Comparison of ENCODE assay signal across 8 mouse cellular contexts in the genomic region with DNA sequence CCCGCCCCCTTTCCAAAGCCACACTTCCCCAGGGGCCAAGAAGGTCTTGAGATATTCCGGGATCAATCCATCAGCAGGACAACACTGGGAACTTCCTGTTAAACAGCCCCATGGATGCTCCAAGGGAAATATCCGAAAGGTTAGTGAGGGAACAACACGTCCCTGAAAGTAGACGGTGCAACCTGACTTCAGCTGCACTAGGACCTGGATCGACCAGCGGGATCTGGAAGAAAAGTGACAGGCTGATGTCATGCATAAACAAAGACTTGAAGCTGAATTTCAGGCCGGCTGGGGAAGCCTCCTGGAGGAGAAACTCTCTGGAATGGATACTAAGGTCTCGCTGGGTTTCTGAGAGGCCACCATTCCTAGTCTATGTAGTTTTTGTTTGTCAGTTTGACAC. TPM values are rescaled to one million over a fixed set of nuclear protein-coding genes. Genes with fewer than 3 reads are reported as not detected.
DNase-seq lines count a peak whose midpoint lies in the region; ATAC-seq and TF ChIP-seq lines count a peak whose summit lies in the region.

No protein-coding gene starts in this region.

- no peak for TF ChIP-seq POLR2A in testis, adult 2 months (IDR thresholded peaks at IDR 0.05; ENCODE audit: control insufficient read depth, low read depth, low read length)

- DNase-seq in heart, postnatal 25 days (ENCODE audit: low spot score), result no peak
- DNase-seq in testis, postnatal 10 days (ENCODE audit: low spot score), result no peak
- peak; percentile 35 for DNase-seq in hindbrain, embryonic 14.5 days (ENCODE audit: low spot score)
- DNase-seq in adrenal gland, adult 8-10 months, result no peak
- DNase-seq in ovary, postnatal 36 days (ENCODE audit: low spot score), result no peak

- intact Hi-C loops in heart, postnatal 25 days (cut with DNase I), result no loop called here

- peak; percentile 6; the same call in 1 of the 2 replicates for ATAC-seq in heart, embryonic 16.5 days (replicated peaks; ENCODE audit: extremely low read depth, insufficient read depth, low FRiP score)
- peak; percentile 47 for ATAC-seq in hindbrain, embryonic 14.5 days (ENCODE audit: low FRiP score)
- ATAC-seq in midbrain, embryonic 13.5 days, result peak; percentile 70

- peak overlapping the region; percentile 77 for H3K4me3 ChIP-seq in heart, embryonic 16.5 days (ENCODE audit: low read length)
- peak overlapping the region; percentile 56; the same call in 1 of the 2 replicates for H3K4me3 ChIP-seq in testis, adult 2 months (ENCODE audit: control insufficient read depth, low read depth, low read length)
- peak overlapping the region; percentile 61 for H3K4me3 ChIP-seq in hindbrain, embryonic 14.5 days (replicated peaks; ENCODE audit: low read length)
- H3K4me3 ChIP-seq in midbrain, embryonic 13.5 days (replicated peaks), result peak overlapping the region; percentile 65

- no peaks in the 10 kb centered on the region for H3K9me3 ChIP-seq in heart, embryonic 16.5 days (replicated peaks; ENCODE audit: control insufficient read depth, low read length)
- H3K9me3 ChIP-seq in hindbrain, embryonic 14.5 days (ENCODE audit: control insufficient read depth, low read length), result no peaks in the 10 kb centered on the region
- H3K9me3 ChIP-seq in midbrain, embryonic 13.5 days, result no peaks in the 10 kb centered on the region

- H3K36me3 ChIP-seq in heart, embryonic 16.5 days (ENCODE audit: control insufficient read depth, insufficient read depth), result no peaks in the 10 kb centered on the region
- no peaks in the 10 kb centered on the region for H3K36me3 ChIP-seq in testis, adult 2 months (ENCODE audit: control insufficient read depth, insufficient read depth, low read length)
- no peaks in the 10 kb centered on the region for H3K36me3 ChIP-seq in hindbrain, embryonic 14.5 days (replicated peaks; ENCODE audit: control insufficient read depth, insufficient read depth)
- no peaks in the 10 kb centered on the region for H3K36me3 ChIP-seq in midbrain, embryonic 13.5 days

- peak overlapping the region; percentile 99 for H3K4me2 ChIP-seq in heart, embryonic 16.5 days (ENCODE audit: low read depth, low read length)
- peak overlapping the region; percentile 77 for H3K4me2 ChIP-seq in hindbrain, embryonic 14.5 days (replicated peaks)
- H3K4me2 ChIP-seq in midbrain, embryonic 13.5 days (replicated peaks), result peak overlapping the region; percentile 86

- 0 out of 2 replicates have a peak, but pooled peaks cover 3% of the 10 kb centered on the region for H3K4me1 ChIP-seq in heart, embryonic 16.5 days (ENCODE audit: control insufficient read depth, insufficient read depth, low read length)
- peaks cover 13% of the 10 kb centered on the region for H3K4me1 ChIP-seq in testis, adult 2 months (ENCODE audit: control insufficient read depth, insufficient read depth, low read length)
- peaks cover 30% of the 10 kb centered on the region for H3K4me1 ChIP-seq in hindbrain, embryonic 14.5 days (replicated peaks; ENCODE audit: control insufficient read depth, insufficient read depth, low read length)
- peaks cover 32% of the 10 kb centered on the region for H3K4me1 ChIP-seq in midbrain, embryonic 13.5 days (replicated peaks)

- no peaks in the 10 kb centered on the region for H3K27me3 ChIP-seq in heart, embryonic 16.5 days (ENCODE audit: control insufficient read depth, insufficient read depth, low read length)
- H3K27me3 ChIP-seq in testis, adult 2 months (ENCODE audit: control insufficient read depth, insufficient read depth, low read length), result no peaks in the 10 kb centered on the region
- no peaks in the 10 kb centered on the region for H3K27me3 ChIP-seq in hindbrain, embryonic 14.5 days (ENCODE audit: control insufficient read depth, insufficient read depth, low read length)
- no peaks in the 10 kb centered on the region for H3K27me3 ChIP-seq in midbrain, embryonic 13.5 days

- no peak for TF ChIP-seq CTCF in testis, adult 2 months (IDR thresholded peaks at IDR 0.05; ENCODE audit: control insufficient read depth, insufficient read depth, insufficient replicate concordance, low read depth, low read length)

- peak overlapping the region; percentile 82 for H3K9ac ChIP-seq in heart, embryonic 16.5 days (ENCODE audit: low read length)
- H3K9ac ChIP-seq in hindbrain, embryonic 14.5 days, result peak overlapping the region; percentile 79
- peak overlapping the region; percentile 84 for H3K9ac ChIP-seq in midbrain, embryonic 13.5 days (replicated peaks)

- H3K27ac ChIP-seq in heart, embryonic 16.5 days (ENCODE audit: low read length), result no peak overlapping the region; the same call in 1 of the 2 replicates
- H3K27ac ChIP-seq in testis, adult 2 months (ENCODE audit: control insufficient read depth, insufficient read depth, low read depth, low read length), result no peak overlapping the region
- H3K27ac ChIP-seq in hindbrain, embryonic 14.5 days, result peak overlapping the region; percentile 95
- peak overlapping the region; percentile 85 for H3K27ac ChIP-seq in midbrain, embryonic 13.5 days

- WGBS in heart, embryonic 16.5 days, result 3% methylated on average over 9 of the region's 9 CpGs
- WGBS in hindbrain, embryonic 14.5 days, result 2% methylated on average over 9 of the region's 9 CpGs
- WGBS in midbrain, embryonic 13.5 days, result under 1% methylated on average over 9 of the region's 9 CpGs

RNA-seq across cellular contexts. Expression of a gene that starts 0.5 kb away (rescaled TPM):
- 10.9 and 11.2 TPM in 2 replicates for polyA plus RNA-seq in heart, embryonic 16.5 days (2015; fragmentation: Nextera tagmentation; extraction: Ambion mirVana)
- total RNA-seq in heart, postnatal 25 days (2021), result 1 to 10 TPM; 2.4 to 3.3 TPM
- 6.1 and 9.9 TPM in 2 replicates for polyA plus RNA-seq in testis, adult 2 months (2012; rRNA removed)
- 23.3 TPM in 2 replicates for polyA plus RNA-seq in hindbrain, embryonic 14.5 days (2014; fragmentation: Nextera tagmentation; extraction: Ambion mirVana)
- 17.3 and 18.8 TPM in 2 replicates for polyA plus RNA-seq in midbrain, embryonic 13.5 days (2015; fragmentation: Nextera tagmentation; extraction: Ambion mirVana)
- total RNA-seq in adrenal gland, adult 8-10 months (2022), result 10 to 100 TPM in 2 of 4 experiments, 1 to 10 TPM in 2; 3.5 to 14.2 (median 9.0) TPM

RNA-seq across cellular contexts. Expression of a gene that starts 39.3 kb away (rescaled TPM):
- 10.8 and 12.4 TPM in 2 replicates for polyA plus RNA-seq in heart, embryonic 16.5 days (2015; fragmentation: Nextera tagmentation; extraction: Ambion mirVana)
- total RNA-seq in heart, postnatal 25 days (2021), result 10 to 100 TPM; 13.0 to 15.1 TPM
- polyA plus RNA-seq in testis, adult 2 months (2012; rRNA removed), result 146 and 168 TPM in 2 replicates
- 42.7 and 50.1 TPM in 2 replicates for polyA plus RNA-seq in hindbrain, embryonic 14.5 days (2014; fragmentation: Nextera tagmentation; extraction: Ambion mirVana)
- polyA plus RNA-seq in midbrain, embryonic 13.5 days (2015; fragmentation: Nextera tagmentation; extraction: Ambion mirVana), result 28.8 and 32.1 TPM in 2 replicates
- total RNA-seq in adrenal gland, adult 8-10 months (2022), result 10 to 100 TPM in 3 of 4 experiments, 1 to 10 TPM in 1; 9.8 to 26.5 (median 20.6) TPM

Comparison
In these comparisons a context has a peak if more than half of its experiments do, and no peak if none do; other contexts are left out.
1. ATAC-seq: peak in every context shown above with its lines; median percentile 70 in midbrain, embryonic 13.5 days; 47 in hindbrain, embryonic 14.5 days; 6 in heart, embryonic 16.5 days.
2. H3K27ac ChIP-seq: peak in hindbrain, embryonic 14.5 days (single experiment) and midbrain, embryonic 13.5 days (single experiment); none in heart, embryonic 16.5 days (single experiment) and testis, adult 2 months (single experiment).
3. Peak in every context shown above with its lines, with median percentiles within 50 percentile points of each other: H3K4me2 ChIP-seq, H3K4me3 ChIP-seq and H3K9ac ChIP-seq.